Mouse (Mus musculus) midbrain, postnatal 0 days (tissue): ENCODE measurements at regions not wholly inside any gene's neighbourhood (a gene's known extent, or its start where the extent isn't known, plus 50 kb on each side); places are given as distances from the start of the nearest gene placed in this dataset.

Source experiments
- ATAC-seq: fragments of 200-750 bp; cut with Nextera tagmentation; 2 replicates; pipeline ENCODE4 v1.8.0; 2017; ENCODE audit warnings: moderate number of reproducible peaks, mild to moderate bottlenecking, moderate TSS enrichment, moderate library complexity; ENCODE audit not compliant: low FRiP score
- DNase-seq: peaks from one replicate; pipeline ENCODE4 v3.0.0-alpha.2; 2015; ENCODE audit warnings: low spot score
- H3K27ac ChIP-seq: fragments of 300-500 bp; sonication (generic); 2 replicates; pipeline ENCODE4 v1.5.1; 2014; ENCODE audit warnings: low read depth, mild to moderate bottlenecking, low read length, mixed read lengths
- H3K27me3 ChIP-seq: fragments of 300-500 bp; sonication (generic); 2 replicates; pipeline ENCODE4 v1.6.1; 2014; ENCODE audit warnings: low read length, control low read depth, mixed read lengths; ENCODE audit not compliant: insufficient read depth
- H3K36me3 ChIP-seq: fragments of 300-500 bp; sonication (generic); 2 replicates; pipeline ENCODE4 v1.6.1; 2014; ENCODE audit warnings: low read length, control low read depth, mixed read lengths; ENCODE audit not compliant: insufficient read depth
- H3K4me1 ChIP-seq: fragments of 300-500 bp; sonication (generic); 2 replicates; pipeline ENCODE4 v1.6.1; 2014; ENCODE audit warnings: mild to moderate bottlenecking, control low read depth, antibody characterized with exemption, low read length, mixed read lengths; ENCODE audit not compliant: insufficient read depth
- H3K4me2 ChIP-seq: fragments of 300-500 bp; sonication (generic); 2 replicates; pipeline ENCODE4 v1.6.1; 2014; ENCODE audit warnings: low read depth, mild to moderate bottlenecking, low read length, mixed read lengths; ENCODE audit not compliant: poor library complexity, severe bottlenecking
- H3K4me3 ChIP-seq: fragments of 300-500 bp; sonication (generic); 2 replicates; pipeline ENCODE4 v1.5.1; 2014; ENCODE audit warnings: low read depth, mild to moderate bottlenecking, low read length, moderate library complexity
- H3K9ac ChIP-seq: fragments of 300-500 bp; sonication (generic); replicated peaks from 2 replicates; pipeline ENCODE4 v1.6.1; 2014; ENCODE audit warnings: mild to moderate bottlenecking, low read length, moderate library complexity, mixed read lengths; ENCODE audit not compliant: poor library complexity, severe bottlenecking
- H3K9me3 ChIP-seq: fragments of 300-500 bp; sonication (generic); 2 replicates; pipeline ENCODE4 v1.6.1; 2016; ENCODE audit warnings: low read length, control low read depth
- CTCF ChIP-seq: IDR thresholded peaks from 2 replicates; pipeline ENCODE4 v1.5.1; 2016; ENCODE audit warnings: antibody characterized with exemption, mild to moderate bottlenecking
- WGBS: fragments of 180-500 bp; shearing (Covaris S2); extraction: QIAGEN DNeasy Blood & Tissue Kit; methylation state at CpG from one replicate; pipeline ENCODE4 v1.1.7; 2014; 5-methylcytosine and 5-hydroxymethylcytosine counted together

DNA sequence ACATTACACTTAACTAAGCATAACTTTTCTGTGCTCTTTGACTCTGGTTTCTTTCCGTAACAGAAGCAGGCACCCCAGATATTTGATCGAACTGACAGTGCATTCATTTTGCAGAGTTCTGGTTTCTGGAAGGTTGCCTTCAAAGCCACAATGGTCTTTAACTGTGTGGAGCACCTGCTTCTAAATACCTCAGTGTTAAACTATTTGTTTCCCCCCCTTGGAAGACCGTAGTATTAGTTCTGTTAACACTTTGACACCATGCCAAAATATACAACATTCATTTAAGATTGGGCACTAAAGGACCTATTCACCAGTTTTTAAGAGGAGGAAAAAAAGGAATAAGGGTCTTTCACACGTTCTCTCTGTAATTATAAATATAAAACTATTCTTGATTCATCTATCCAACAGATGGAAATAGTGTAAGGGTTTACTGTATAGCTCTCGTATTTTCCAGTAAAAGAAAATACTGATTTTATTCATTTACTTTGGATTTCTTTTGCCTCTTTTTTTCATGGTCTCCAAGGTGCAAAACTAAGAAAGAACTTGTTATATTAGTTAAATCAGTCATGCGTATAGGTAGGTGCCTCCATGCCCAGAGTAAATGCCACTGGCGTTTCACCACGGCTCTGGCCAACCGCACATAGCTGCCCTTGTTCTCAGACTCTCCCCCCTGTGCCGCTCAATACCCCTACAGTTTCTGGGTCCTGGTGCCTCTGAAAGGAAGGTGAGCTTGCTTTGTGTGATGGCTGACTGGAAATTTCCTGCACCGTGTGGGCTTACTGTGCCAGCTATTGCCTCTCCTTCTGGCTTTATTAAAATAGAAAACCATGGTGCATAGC is 391.2 kb downstream of the Etnk1 start:
- Histone ChIP-seq H3K27me3 (no peaks in the 10 kb centered on the region), H3K36me3 (no peaks in the 10 kb centered on the region), H3K9me3 (no peaks in the 10 kb centered on the region), H3K4me3 (no peak overlapping the region), H3K4me1 (no peaks in the 10 kb centered on the region), H3K4me2 (no peak overlapping the region), H3K27ac (no peak overlapping the region), H3K9ac (no peak overlapping the region)
- DNase-seq (no peak), ATAC-seq (no peak)
- WGBS = 74% methylated on average over 11 of the region's 11 CpGs
- TF ChIP-seq CTCF = no peak

- no peak overlapping the region for H3K27ac ChIP-seq
- WGBS = 76% methylated on average over 4 of the region's 4 CpGs
- H3K4me2 ChIP-seq = no peak overlapping the region
- no peaks in the 10 kb centered on the region for H3K9me3 ChIP-seq
- H3K36me3 ChIP-seq = no peaks in the 10 kb centered on the region
- no peak overlapping the region for H3K9ac ChIP-seq
- H3K4me3 ChIP-seq = no peak overlapping the region
- no peak for TF ChIP-seq CTCF
- H3K27me3 ChIP-seq = no peaks in the 10 kb centered on the region
- no peaks in the 10 kb centered on the region for H3K4me1 ChIP-seq
- DNase-seq = no peak
- no peak for ATAC-seq
These were observed 392.3 kb downstream of the Etnk1 start for GRCm38 (mm10) chr6:143559316-143559715.

- Histone ChIP-seq H3K27ac (no peak overlapping the region), H3K27me3 (no peaks in the 10 kb centered on the region), H3K4me3 (no peak overlapping the region), H3K4me2 (no peak overlapping the region), H3K9ac (no peak overlapping the region), H3K9me3 (no peaks in the 10 kb centered on the region), H3K36me3 (no peaks in the 10 kb centered on the region), H3K4me1 (no peaks in the 10 kb centered on the region)
- ATAC-seq (no peak), DNase-seq (no peak)
- no peak for TF ChIP-seq CTCF
- 61% methylated on average over 6 of the region's 6 CpGs for WGBS
These were observed 394.5 kb downstream of the Etnk1 start for GRCm38 (mm10) chr6:143561316-143562088.

DNA sequence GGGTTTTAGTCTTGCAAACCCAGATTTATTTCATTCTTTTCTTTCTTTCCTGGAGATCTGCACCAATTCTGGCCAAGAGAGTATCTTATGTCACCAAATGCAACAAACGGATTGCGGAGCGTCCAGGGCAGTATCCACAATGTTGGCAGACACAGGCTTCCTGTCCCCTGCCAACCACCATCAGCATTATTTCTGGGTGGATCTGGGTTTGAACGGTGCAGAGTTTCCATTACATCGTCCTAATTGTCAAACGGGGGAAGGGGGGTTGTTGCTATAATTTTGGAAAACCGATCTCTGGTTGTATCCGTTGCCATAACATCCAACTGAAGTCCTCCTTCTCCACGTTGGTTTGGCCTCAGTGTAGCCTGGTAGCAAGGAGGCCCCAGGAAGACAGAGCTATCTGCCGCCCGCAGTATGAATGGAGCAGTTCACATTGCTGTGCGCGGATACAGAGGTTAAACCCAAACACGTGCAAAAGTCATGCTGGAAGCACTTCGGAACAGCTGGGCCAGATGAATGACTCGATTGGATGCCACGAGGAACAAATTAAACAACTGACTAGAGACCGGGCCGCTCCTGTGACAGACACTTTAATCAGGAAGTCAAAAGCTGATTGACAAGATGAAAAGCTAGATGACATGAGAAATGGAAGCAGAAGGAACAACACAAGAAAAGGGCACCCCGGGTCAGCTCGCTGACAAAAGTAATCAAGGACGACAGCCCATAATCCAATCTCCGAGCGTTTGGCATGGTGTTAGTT is 404.5 kb downstream of the Etnk1 start:
- Histone ChIP-seq H3K4me3 (no peak overlapping the region), H3K27me3 (no peaks in the 10 kb centered on the region), H3K36me3 (no peaks in the 10 kb centered on the region), H3K9me3 (0 out of 2 replicates have a peak, but pooled peaks cover 2% of the 10 kb centered on the region), H3K4me1 (no peaks in the 10 kb centered on the region), H3K9ac (no peak overlapping the region), H3K27ac (no peak overlapping the region), H3K4me2 (no peak overlapping the region)
- WGBS = 66% methylated on average over 24 of the region's 24 CpGs
- no peak for ATAC-seq
- DNase-seq = no peak
- no peak for TF ChIP-seq CTCF

DNA sequence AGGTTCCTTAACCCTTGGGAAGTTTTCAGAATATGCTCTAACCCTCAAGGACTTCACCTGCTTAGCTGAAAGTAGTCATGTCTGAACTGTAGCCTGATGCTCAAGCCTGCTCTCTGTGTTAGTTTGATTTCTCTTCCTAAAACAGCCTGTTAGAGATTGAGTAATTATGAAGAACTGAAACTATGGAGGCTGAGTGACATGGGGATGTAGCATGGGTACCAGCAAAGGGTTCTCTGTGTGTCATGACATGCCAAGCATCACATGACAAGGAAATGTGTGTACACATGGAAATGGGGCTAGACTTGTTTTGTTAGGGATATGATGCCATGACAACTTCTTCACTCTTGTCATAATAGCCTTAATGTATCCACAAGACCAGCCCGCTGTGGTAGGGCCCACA is 412.2 kb downstream of the Etnk1 start:
- WGBS = 100% methylated on average over 1 of the region's 1 CpGs
- H3K4me3 ChIP-seq = no peak overlapping the region
- no peaks in the 10 kb centered on the region for H3K36me3 ChIP-seq
- ATAC-seq (no peak), DNase-seq (no peak)
- H3K27me3 ChIP-seq = no peaks in the 10 kb centered on the region
- H3K9me3 ChIP-seq = no peaks in the 10 kb centered on the region
- no peak overlapping the region for H3K4me2 ChIP-seq
- TF ChIP-seq CTCF = no peak
- no peaks in the 10 kb centered on the region for H3K4me1 ChIP-seq
- no peak overlapping the region for H3K27ac ChIP-seq
- H3K9ac ChIP-seq = no peak overlapping the region
